Mouse (Mus musculus) embryo, embryonic 11.5 days (tissue): ENCODE measurements around the gene Neurod2.

Source experiments
- DNase-seq: peaks from one replicate; pipeline ENCODE4 v3.0.0-alpha.2; 2012; ENCODE audit warnings: low read depth, low spot score

Neurod2 gene

DNA sequence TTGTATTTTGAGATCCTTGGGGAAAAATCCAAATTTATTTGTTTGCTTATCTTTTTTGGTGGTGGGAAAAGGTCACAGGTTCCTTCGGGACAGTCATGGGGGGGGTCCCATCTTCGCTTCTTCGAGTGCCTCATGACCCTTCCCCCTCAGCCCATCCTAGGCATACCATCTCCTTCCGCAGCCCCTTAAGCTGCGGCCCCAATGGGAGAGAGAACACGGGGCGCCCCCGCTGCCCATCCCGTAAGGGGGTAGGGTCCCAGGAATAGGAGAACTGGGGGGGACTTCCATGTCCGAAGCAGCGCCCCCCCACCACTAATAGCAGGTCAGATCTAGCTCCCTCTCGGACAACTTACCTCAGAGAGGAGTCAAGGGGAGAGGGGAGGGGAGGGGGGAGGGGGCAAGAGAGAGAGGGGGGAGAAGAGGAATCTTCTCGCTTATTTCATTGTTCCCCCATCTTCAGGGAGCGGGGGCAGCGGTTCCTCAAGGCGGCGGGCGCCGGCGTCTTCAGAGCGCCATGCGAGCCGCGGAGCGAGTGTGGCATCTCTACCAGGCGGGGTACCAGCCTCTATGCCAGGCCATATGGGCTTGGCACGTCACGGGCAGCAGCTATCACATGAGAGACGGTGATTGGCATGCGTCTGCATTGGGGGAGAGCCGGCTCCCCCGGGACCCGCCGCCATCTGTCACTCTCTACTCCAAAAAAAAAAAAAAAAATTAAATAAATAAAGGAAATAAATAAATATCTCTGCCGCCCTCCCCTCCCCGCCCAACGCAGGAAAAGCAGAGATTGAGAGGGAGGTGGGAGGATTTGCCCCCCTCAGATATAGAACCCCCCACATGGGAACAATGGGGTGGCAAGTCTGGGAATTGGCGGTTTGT, at the start of gene Neurod2:
TSS of gene Neurod2 (minus strand) at position 568 of the 879 bp plus-strand sequence.
- no peak for DNase-seq

- DNase-seq: no peak
Observed at GRCm38 (mm10) chr11:98377787-98378186, 48.3 kb upstream of the Neurod2 start.

- no peak for DNase-seq
Observed at GRCm38 (mm10) chr11:98376756-98377155, 47.3 kb upstream of the Neurod2 start.

DNA sequence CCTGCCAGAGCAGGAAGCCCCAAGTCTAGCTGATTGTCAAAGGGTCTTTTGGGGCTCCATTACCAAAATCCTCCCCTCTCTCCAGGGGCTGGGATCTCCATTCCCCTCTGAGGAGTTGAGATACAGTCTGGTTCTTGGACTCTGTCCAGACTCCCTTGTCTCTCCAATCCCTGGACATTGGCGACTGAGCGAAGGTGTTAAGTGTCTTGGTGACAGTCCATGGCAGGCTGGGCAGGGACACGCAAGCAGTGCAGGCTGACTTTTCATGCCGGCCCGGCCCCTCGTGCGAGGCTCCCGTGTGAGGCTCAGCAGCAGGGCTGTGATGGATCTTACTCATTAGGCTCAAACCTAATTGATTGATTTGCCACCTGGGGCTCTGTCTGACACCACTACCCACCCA, 44.8 kb upstream of the Neurod2 start:
- DNase-seq: no peak

GRCm38 (mm10) chr11:98373244-98373643, 43.8 kb upstream of the Neurod2 start:
- DNase-seq: no peak

DNA sequence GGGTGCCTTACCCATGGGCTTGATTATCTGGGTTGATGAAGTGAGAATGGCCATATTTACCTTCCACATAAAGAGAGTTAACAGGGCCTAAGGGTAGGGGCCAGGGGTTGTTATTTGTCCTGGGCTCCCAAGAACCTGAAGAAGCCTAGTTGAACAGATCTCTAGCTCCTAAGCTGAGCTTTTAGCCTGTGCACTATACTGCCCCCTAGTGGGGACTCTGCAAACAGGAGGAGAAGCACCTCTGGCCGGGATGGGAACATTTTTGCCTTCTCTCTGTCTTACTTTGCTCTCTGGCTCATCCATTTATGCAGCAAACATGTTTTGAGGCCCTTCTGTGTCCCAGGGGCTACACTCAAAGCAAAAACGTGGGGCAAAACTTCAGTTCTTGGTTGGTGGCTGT, 43.0 kb upstream of the Neurod2 start:
- DNase-seq: peak; percentile 59

- no peak for DNase-seq
Observed at GRCm38 (mm10) chr11:98371556-98372240, 42.2 kb upstream of the Neurod2 start.

DNA sequence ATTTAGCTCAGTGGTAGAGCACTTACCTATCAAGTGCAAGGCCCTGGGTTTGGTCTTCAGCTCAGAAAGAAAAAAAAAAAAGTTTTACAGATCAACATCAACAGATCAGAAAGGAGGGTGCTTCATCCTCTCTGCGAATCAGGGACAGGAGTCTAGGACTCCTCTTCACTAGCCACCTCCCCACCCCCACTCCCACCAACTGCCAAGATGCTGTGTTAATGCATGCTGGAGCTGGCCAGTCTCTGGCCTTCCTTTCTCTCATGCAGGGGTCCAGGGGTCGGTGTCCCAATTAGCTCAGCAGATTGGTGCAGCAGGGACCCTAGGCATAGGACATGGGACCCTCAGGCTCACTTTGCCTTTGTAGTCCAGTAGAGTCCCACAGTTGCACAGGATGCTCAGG, 41.1 kb upstream of the Neurod2 start:
- DNase-seq: no peak

GRCm38 (mm10) chr11:98369337-98369736, 39.9 kb upstream of the Neurod2 start:
- no peak for DNase-seq

- DNase-seq: no peak
Observed at GRCm38 (mm10) chr11:98367863-98368186, 38.4 kb upstream of the Neurod2 start.

- no peak for DNase-seq
Observed at GRCm38 (mm10) chr11:98367171-98367862, 37.9 kb upstream of the Neurod2 start.

DNA sequence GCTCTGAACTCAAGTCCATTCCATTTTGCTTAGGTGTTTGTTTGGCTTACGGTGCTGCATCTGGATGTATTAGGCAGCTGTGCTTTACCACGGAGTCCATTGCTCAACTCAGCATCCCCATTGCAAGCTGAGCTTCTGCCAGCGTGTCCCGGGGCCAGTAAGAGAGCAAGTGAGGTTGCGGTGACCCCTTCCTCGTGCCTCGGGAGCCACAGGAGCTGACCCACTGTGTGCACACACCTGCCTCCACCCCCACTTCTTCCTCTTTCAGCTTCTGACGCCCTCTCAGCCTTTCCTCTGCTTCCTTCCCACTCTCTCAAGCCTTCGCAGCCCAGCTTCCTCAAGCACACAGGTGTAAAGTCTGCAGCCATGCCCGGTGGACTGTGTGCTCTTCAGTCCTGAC, 36.8 kb upstream of the Neurod2 start:
- DNase-seq: no peak

DNA sequence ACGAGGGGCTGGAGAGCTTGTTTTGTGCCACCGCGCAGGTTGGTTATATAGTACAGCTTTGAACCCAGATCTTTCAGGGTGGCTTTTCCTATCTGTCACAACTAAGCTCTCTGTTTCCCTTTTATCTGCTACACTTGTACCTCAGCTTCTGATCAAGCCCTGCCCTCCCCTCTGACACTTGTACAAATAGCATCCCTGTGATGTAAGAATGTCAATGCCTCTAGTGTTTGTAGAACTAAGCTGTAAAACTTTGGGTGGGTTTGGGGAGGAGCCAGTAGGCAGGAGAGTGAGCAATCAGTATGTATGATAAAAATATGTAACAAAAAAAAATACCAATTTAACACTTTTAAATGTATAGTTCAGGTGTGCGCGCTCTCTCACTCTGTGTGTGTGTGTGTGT, 35.0 kb upstream of the Neurod2 start:
- no peak for DNase-seq

- no peak for DNase-seq
Observed at GRCm38 (mm10) chr11:98363817-98364216, 34.4 kb upstream of the Neurod2 start.

DNA sequence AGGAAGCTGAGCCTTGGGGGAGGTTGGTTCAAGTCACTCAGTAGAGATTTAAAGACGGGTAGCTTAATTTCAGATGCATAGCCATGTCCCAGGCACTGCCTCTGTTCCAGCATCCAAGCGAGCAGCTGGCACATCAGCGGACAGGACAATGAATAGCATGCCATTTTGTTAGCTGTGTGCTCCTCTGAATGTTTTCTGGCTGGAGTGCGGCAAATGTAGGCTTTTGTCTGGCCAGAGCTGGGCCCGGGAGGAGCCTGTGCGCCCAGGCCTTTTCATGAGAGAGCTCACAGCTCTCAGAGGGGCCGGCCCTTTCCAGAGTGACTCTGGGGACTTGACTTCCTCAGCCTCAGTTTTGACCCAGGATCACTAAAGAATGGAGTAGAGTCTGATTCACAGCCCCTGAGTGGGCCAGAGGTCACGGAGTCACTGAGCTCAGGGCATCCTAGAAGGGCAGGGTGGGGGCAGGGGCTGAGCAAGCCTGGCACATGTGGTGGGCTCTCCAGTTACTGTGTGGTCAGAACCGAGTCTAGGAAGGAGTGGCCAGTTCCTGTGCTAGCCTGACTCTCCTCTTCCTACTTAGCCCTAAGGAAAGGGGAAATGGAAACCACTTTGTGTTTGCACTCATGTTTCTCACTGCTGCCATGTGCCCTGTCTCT, 31.5 kb upstream of the Neurod2 start:
- no peak for DNase-seq

- peak; percentile 91 for DNase-seq
Observed at GRCm38 (mm10) chr11:98358161-98359083, 29.0 kb upstream of the Neurod2 start, which contains the start of gene Stard3. Stard3 (plus strand) TSS chr11:98358368.

- DNase-seq: no peak
Observed at GRCm38 (mm10) chr11:98357396-98358160, 28.1 kb upstream of the Neurod2 start.

GRCm38 (mm10) chr11:98356625-98357394, 27.4 kb upstream of the Neurod2 start:
- DNase-seq: no peak

DNA sequence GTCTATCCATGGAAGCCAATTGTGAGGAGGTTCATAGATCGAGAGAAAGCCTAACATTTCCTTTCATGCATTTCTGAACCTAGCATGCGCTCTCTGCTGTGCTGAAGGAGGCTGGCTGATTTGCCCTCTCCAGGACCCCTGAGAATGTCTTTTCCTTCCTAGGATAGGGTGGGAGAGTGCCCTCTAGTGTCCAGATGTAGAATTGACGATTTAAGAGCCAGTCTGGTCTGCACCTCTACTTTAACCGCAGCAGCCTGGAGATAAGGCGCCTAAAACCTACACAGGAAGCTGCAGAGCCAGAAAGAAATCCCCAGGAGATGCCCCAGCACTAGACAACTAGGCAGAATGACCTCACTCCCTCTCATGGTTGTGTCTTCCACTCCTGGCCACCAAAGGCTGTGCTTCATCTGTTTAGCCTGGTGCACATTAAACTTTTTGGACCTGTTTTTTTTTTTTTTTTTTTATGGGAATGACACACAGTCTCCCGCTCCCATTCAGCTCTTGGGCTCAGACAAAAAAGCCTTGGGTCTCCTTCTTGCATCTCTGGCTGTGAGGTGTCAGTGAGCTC, 26.4 kb upstream of the Neurod2 start:
- peak; percentile 78 for DNase-seq
